Mouse (Mus musculus): ENCODE measurements around the gene Pllp. TPM values are rescaled to one million over a fixed set of nuclear protein-coding genes. Genes with fewer than 3 reads are reported as not detected.

The Pllp gene
- polyA plus RNA-seq, 1 experiment from 2014 or later: 1.4 TPM

DNA sequence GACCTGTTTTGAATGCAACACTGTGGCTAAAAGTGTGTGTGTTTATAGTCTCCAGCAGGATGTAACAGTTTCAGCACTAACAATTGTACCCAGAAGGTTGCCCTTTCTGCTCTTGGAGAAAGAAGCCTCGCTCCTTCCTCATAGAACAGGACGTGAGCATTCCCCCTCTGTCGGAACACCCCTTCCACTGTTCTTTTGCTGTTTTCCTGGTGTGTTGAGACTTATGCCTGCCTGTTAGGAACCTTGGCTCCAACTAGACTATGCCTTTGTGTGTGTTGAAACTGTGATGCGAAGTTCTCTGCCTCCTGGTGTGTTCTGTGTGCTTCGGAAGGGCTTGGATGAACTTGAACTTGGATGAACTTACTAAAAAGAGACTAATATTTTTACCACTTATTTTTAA is 29.9 kb upstream of the Pllp start:
- no peak overlapping the region for H3K9ac ChIP-seq
- WGBS (ENCODE audit: insufficient replicate concordance): 69% methylated on average over 5 of the region's 5 CpGs
- no peak overlapping the region for H3K4me2 ChIP-seq
- no peaks in the 10 kb centered on the region; the same call in 1 of the 2 replicates for H3K9me3 ChIP-seq (replicated peaks)
- H3K4me3 ChIP-seq: no peak overlapping the region
- ATAC-seq: no peak
- H3K27me3 ChIP-seq (replicated peaks): no peaks in the 10 kb centered on the region
- no peaks in the 10 kb centered on the region for H3K36me3 ChIP-seq
- peaks cover 22% of the 10 kb centered on the region for H3K4me1 ChIP-seq
- no peak overlapping the region for H3K27ac ChIP-seq

DNA sequence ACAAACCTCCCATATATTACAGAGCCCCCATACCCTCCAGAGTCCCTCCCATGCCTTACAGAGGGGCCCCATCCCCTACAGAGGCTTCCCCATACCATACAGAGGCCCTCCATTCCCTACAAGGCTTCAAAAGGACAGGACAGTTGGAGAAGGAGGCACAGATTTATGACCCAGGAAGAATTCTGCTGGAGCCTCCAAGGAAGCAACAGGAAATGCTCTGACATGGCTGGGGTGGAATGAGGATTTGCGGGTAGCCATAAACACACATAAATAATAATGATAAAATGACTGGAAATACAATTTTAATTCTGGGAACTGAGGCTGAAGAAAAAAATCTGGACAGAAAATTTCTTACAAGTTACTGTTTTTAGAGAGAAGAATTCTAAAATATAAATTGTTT is 20.8 kb upstream of the Pllp start:
- no peaks in the 10 kb centered on the region for H3K9me3 ChIP-seq (replicated peaks)
- no peak overlapping the region for H3K9ac ChIP-seq
- peaks cover under 1% of the 10 kb centered on the region; the same call in 1 of the 2 replicates for H3K4me1 ChIP-seq
- no peak overlapping the region for H3K27ac ChIP-seq
- H3K4me3 ChIP-seq: no peak overlapping the region
- peaks cover 46% of the 10 kb centered on the region for H3K27me3 ChIP-seq (replicated peaks)
- ATAC-seq: no peak
- H3K36me3 ChIP-seq: no peaks in the 10 kb centered on the region
- H3K4me2 ChIP-seq: no peak overlapping the region
- WGBS (ENCODE audit: insufficient replicate concordance): 65% methylated on average over 1 of the region's 1 CpGs

DNA sequence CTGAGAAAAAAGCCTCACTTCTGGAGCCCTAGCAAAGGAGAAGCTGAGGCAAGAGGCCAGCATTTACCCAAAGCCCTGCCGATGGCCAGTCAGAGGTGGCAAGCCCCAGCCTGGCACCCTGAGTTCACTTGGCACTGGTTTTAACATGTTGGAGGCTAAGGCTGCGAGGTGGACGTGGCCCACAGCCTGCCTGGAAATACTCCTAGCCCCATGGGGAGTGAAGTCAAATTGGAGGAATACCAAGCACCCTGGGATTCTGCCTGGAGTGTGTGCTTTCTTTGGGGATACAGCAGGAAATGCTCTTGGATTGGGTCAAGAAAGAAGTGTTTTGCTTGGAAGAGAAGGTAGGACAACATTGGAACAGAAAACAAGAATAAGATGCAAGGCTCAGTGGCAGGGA is 19.8 kb upstream of the Pllp start:
- Histone ChIP-seq H3K4me3 (no peak overlapping the region), H3K9ac (no peak overlapping the region), H3K27ac (no peak overlapping the region), H3K27me3 (replicated peaks) (peaks cover 51% of the 10 kb centered on the region), H3K36me3 (no peaks in the 10 kb centered on the region), H3K4me2 (no peak overlapping the region), H3K9me3 (replicated peaks) (no peaks in the 10 kb centered on the region), H3K4me1 (peaks cover 4% of the 10 kb centered on the region; the same call in 1 of the 2 replicates)
- no peak for ATAC-seq
- WGBS (ENCODE audit: insufficient replicate concordance): 64% methylated on average over 3 of the region's 3 CpGs

DNA sequence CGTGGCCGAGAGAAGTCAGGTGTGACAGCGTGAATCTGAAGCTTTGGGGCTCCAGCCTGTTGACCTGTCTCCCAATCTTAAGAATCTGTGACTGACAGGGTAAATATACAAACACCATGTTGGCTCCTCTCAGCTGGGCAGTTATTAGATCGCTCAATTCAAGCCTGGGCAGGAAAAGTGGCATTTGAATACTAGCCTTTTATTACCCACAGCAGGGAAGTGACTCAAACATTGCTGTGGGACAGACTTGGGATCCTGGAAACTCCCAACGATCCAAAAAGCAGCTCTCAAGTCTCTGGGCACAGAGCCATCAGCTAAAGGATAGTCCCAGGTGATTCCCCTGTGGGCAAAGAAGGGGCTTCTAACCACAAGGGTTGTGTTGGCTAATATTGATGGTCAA is 18.5 kb upstream of the Pllp start:
- H3K27ac ChIP-seq: no peak overlapping the region
- H3K4me2 ChIP-seq: no peak overlapping the region
- no peaks in the 10 kb centered on the region for H3K36me3 ChIP-seq
- H3K4me3 ChIP-seq: no peak overlapping the region
- H3K27me3 ChIP-seq (replicated peaks): peaks cover 51% of the 10 kb centered on the region
- ATAC-seq: no peak
- peaks cover 4% of the 10 kb centered on the region; the same call in 1 of the 2 replicates for H3K4me1 ChIP-seq
- WGBS (ENCODE audit: insufficient replicate concordance): 50% methylated on average over 5 of the region's 5 CpGs
- H3K9me3 ChIP-seq (replicated peaks): no peaks in the 10 kb centered on the region
- no peak overlapping the region for H3K9ac ChIP-seq

DNA sequence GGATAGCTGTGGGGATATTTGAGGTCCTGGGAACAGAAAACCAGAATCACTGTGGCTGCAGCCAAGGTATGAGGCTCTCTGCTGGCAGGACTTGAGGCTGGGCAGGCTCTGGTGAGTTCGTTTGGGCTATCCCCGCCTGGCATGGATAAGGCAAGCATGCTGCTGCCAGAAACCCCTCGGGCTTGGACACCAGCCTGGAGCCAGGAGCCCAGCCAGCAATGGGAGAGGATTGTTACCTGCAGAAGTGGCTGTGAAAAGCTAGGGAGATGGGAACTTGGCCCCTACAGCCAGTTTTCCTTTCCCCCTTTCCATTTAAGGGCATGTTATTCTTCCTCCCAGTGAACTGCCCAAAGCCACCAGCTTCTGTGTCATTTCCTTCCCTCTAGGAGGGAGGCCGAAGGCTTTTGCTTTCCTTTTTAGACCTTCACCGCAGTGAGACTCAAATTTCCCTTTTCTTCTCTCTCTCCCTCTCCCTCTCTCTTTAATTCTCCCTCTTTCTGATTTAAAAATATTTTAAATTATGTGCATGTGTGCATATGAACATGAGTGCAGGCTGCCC is 15.2 kb upstream of the Pllp start:
- no peaks in the 10 kb centered on the region for H3K9me3 ChIP-seq (replicated peaks)
- H3K9ac ChIP-seq: no peak overlapping the region
- H3K27me3 ChIP-seq (replicated peaks): peaks cover 48% of the 10 kb centered on the region
- H3K36me3 ChIP-seq: no peaks in the 10 kb centered on the region
- H3K4me2 ChIP-seq: peak overlapping the region; percentile 20
- H3K4me3 ChIP-seq: no peak overlapping the region
- no peak overlapping the region for H3K27ac ChIP-seq
- ATAC-seq: no peak
- peaks cover 15% of the 10 kb centered on the region for H3K4me1 ChIP-seq
- 22% methylated on average over 5 of the region's 5 CpGs for WGBS (ENCODE audit: insufficient replicate concordance)

DNA sequence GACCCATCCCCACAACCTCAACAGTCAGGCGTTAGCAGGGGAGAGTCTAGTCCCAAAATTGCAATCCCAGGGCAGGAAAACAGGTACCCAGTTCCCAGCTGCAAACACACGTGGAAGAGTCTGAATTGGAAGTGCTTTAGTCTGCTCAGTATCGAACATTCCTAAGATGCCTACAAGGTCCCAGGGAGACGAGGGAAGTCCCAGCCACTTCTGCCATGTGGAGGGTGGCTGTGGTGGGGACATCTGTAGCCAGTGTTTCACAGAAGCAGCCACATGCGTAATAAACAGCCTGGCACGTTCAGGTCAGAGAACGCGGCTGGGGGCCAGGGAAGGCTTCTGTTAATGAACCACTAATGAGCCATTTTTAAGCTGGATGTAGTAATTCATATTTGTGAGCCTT is 14.3 kb upstream of the Pllp start:
- WGBS (ENCODE audit: insufficient replicate concordance): 62% methylated on average over 8 of the region's 8 CpGs
- no peak overlapping the region for H3K4me2 ChIP-seq

DNA sequence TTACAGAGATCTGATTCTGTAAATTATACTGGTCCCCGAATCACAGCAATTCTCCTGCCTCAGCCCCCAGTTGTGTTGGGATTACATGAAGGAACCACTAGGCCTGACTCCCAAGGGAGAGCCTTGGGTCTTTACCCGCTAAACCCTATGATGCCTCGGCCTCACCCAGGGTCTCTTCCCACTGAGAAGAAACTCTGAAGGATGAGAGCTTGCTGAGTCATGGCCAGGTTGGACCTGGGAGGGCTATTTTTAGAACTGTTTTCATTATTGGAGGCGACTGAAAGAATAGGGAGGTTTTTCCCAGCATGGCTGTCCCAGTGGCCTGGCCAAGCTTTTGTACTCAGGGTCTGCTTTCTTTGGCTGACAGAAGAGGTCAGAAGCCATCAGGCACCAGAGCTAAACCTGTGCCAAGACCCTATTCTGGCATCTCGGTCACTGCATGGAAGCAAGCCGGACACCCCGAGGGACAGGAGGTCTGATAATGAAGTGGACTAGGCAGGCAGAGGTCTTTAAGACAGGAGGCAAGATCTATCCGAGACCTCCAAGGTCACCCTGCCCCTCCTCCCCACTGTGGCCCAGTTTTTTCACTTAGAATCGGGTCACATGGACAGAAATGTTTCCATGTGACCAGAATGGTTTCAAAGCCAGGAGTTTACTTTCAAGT is 10.8 kb upstream of the Pllp start:
- 68% methylated on average over 9 of the region's 9 CpGs for WGBS (ENCODE audit: insufficient replicate concordance)
- Histone ChIP-seq H3K9ac (no peak overlapping the region), H3K4me1 (peaks cover 41% of the 10 kb centered on the region), H3K4me2 (no peak overlapping the region), H3K27me3 (replicated peaks) (peaks cover 18% of the 10 kb centered on the region; the same call in 1 of the 2 replicates), H3K9me3 (replicated peaks) (no peaks in the 10 kb centered on the region), H3K4me3 (no peak overlapping the region), H3K36me3 (no peaks in the 10 kb centered on the region), H3K27ac (no peak overlapping the region)
- no peak for ATAC-seq

More for the DNA sequence above, 14.3 kb upstream of the Pllp start:
- no peaks in the 10 kb centered on the region for H3K36me3 ChIP-seq
- no peak overlapping the region for H3K9ac ChIP-seq
- no peak overlapping the region for H3K4me3 ChIP-seq
- no peaks in the 10 kb centered on the region for H3K9me3 ChIP-seq (replicated peaks)
- H3K4me1 ChIP-seq: peaks cover 24% of the 10 kb centered on the region
- peaks cover 47% of the 10 kb centered on the region for H3K27me3 ChIP-seq (replicated peaks)
- H3K27ac ChIP-seq: no peak overlapping the region
- no peak for ATAC-seq

DNA sequence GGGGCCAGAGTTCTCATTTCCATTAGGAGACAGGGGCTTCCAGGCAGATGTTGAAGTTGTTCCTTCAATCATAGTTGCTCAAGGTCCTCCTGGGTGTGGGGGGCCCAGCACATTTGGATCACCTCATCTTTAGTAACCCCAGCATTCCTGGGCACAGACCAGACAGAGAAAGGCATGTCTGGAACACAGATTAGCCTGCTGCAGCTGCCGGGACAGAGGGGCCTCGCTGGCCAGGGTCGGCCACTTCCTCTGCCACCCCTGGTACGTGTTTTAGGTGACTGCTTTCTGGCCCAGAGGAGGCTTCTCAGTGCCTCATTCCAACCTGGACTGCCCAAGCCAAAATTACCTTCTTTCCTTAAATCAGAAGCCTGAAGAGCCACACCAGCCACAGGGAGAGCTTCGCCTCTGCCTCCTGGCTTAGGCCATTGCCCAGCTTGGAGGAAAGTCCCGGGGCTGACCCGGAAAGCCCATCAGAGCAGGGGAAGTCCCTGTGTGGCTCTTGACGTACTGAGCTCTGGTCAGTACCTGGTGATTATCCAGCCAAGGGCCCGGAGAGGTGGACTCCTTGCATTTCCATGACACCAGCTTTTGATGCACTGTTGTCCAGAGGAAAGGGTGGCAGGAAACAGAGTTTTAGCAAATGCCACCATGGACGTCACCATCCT is 9.6 kb upstream of the Pllp start:
- Histone ChIP-seq H3K27me3 (replicated peaks) (peaks cover 12% of the 10 kb centered on the region; the same call in 1 of the 2 replicates), H3K4me3 (no peak overlapping the region), H3K9me3 (replicated peaks) (no peaks in the 10 kb centered on the region), H3K36me3 (no peaks in the 10 kb centered on the region), H3K27ac (no peak overlapping the region), H3K9ac (peak overlapping the region; percentile 45), H3K4me1 (peaks cover 38% of the 10 kb centered on the region), H3K4me2 (no peak overlapping the region)
- WGBS (ENCODE audit: insufficient replicate concordance): 63% methylated on average over 10 of the region's 10 CpGs
- ATAC-seq: no peak

DNA sequence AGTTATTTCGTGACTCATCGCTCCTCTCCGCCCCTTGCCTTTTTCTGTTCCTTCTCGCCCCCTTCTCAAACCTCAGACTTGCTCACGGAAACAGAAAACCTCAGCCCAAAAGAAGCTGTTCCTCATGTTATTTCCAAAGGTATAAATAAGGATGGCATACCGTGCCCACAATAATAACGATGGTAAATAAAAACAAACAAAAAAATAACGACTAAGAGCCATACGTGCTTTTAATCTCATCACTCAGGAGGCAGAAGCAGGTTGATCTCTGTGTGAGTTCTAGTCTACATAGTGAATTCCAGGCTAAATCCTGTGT is 8.5 kb upstream of the Pllp start:
- peak overlapping the region; percentile 87 for H3K4me2 ChIP-seq
- H3K4me1 ChIP-seq: peaks cover 38% of the 10 kb centered on the region
- no peak for ATAC-seq
- H3K4me3 ChIP-seq: peak overlapping the region; percentile 65
- 12% methylated on average over 9 of the region's 9 CpGs for WGBS (ENCODE audit: insufficient replicate concordance)
- H3K27ac ChIP-seq: no peak overlapping the region
- no peaks in the 10 kb centered on the region for H3K36me3 ChIP-seq
- peak overlapping the region; percentile 63 for H3K9ac ChIP-seq
- no peaks in the 10 kb centered on the region for H3K9me3 ChIP-seq (replicated peaks)
- H3K27me3 ChIP-seq (replicated peaks): peaks cover 14% of the 10 kb centered on the region

DNA sequence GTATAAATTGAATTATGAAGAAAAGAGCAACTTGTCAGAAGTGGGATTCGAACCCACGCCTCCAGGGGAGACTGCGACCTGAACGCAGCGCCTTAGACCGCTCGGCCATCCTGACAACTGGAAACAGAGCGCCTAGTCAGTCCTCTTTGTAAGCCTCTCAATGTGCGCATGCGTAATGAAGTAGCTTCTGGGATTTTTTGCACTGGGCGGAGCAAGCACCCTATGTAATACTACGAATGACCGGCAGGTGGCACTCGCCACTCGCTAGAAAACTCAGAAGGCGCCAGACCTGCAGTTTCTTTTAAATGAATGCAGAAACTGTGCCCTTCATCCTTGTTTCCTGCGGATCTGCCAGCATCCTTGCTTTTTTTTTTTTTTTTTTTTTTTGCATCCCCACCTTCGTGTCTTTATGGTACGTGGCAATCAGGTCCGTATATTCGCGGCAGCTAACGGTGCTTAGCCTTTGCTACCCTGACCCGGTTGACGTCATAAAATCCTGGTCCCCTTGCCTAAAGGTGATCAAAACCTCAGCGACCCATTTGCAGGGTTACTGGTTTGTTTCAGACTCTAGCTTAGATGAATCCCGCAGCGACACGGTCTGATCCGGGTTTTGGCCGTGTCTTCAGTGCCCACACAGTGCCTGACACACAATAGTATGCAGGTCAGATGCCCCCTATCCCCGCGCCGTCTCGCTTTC is 8.0 kb upstream of the Pllp start:
- H3K27ac ChIP-seq: no peak overlapping the region; the same call in 1 of the 2 replicates
- H3K4me2 ChIP-seq: peak overlapping the region; percentile 87
- peak overlapping the region; percentile 63 for H3K9ac ChIP-seq
- under 1% methylated on average over 35 of the region's 35 CpGs for WGBS (ENCODE audit: insufficient replicate concordance)
- peak; percentile 84 for ATAC-seq
- H3K4me1 ChIP-seq: peaks cover 38% of the 10 kb centered on the region
- no peaks in the 10 kb centered on the region for H3K36me3 ChIP-seq
- peak overlapping the region; percentile 65 for H3K4me3 ChIP-seq
- no peaks in the 10 kb centered on the region for H3K9me3 ChIP-seq (replicated peaks)
- H3K27me3 ChIP-seq (replicated peaks): peaks cover 19% of the 10 kb centered on the region

DNA sequence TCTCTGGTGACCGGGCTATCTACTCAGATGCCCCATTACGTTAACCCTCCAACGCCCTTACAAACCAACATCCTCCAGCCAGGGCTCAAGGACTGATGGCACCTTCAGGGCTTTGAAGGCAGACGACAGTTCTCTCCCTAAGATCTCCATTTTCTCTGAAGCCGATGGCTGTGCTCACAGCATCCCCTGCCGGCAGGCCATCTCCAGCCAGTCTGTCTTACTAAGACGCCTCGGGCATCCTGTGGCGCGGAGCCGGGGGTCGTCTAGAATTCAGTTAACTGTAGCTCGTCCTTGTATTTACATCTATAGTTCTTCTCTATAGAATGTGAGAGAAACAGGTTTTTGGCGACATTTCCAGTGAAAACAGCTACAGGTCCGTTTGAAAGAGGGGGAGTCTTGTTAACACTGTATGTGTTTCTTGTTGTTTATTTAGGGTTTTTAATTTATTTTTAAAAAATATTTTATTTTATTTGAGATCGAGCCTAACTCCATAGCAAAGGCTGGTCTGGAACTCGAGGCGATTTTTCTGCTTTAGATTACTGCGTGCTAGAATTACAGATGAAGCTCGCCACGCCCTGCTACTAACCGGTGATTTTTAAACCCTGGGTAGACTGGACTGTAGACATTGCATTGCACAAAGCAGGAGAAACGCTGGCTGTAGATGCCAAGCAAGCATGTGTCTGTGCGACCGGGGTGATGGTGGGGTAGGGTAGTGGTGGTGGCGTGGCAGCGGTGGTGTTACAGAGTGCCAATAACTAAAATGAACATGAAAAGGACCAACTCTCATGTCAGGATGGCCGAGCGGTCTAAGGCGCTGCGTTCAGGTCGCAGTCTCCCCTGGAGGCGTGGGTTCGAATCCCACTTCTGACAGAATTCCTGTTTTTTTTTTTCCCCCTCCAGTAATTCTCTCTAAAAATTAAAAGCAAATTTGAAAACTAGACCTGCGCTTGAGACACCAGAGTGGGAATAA is 7.1 kb upstream of the Pllp start:
- Histone ChIP-seq H3K9me3 (replicated peaks) (no peaks in the 10 kb centered on the region), H3K4me1 (peaks cover 38% of the 10 kb centered on the region), H3K4me2 (peak overlapping the region; percentile 73), H3K27ac (peak overlapping the region; percentile 72), H3K4me3 (peak overlapping the region; percentile 64), H3K27me3 (replicated peaks) (peaks cover 28% of the 10 kb centered on the region), H3K9ac (peak overlapping the region; percentile 65), H3K36me3 (no peaks in the 10 kb centered on the region)
- under 1% methylated on average over 35 of the region's 35 CpGs for WGBS (ENCODE audit: insufficient replicate concordance)
- ATAC-seq: peak; percentile 85
